Mouse (Mus musculus): ENCODE measurements around the gene Gcnt7.

The Gcnt7 gene

DNA sequence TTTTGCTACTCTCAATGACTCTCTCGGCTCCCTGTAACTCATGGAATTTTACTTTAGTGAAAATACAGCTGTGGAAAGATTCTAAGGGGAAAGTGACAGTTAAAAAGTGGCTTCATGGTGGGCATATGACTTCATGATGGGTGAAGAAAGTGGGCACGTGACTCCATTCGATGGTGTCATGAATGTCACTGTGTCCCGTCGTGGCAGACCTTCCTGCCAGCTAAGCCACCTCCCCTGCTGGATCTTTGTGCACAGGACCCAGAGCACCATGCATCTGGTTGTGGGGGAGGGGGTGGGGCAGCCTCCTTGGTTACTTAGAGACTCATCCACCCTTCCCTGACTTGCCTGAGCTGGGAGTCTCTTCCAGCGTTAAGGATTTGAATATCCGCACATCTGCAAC is 54.2 kb downstream of the Gcnt7 start:
- no peak for DNase-seq (ENCODE audit: low spot score in 2 of 2)

DNA sequence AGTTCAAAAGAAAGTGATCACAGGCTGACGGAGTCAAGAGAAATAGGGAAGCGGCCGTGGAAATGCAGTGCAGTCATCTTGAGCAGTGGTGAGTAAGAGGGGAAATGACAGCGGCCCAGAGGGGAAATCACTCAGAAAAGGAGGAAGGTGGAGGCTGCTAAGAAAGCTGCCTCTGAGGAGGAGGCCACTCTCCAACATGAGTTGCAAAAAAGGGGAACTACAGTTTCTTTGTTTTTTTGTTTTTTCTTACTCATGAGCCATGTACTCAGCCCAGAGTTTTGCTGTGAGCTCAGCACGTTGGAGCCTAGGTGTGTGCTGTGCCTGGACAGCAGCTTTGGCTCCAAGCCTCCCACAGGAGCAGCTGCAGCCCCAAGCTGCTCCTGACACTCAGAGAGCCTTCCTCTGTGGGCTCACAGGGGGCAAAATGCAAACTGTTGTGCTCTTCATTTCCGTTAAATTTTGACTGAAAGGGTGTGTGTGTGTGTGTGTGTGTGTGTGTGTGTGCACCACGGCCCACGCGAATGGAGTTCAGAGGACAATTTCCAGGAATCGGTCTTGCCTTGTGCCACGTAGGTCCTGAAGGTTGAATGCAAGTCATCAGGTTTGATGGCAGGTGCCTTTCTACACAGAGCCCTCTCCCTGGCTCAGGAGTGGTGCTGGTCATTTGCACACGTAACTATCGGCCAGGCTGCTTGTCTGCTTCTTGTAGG is 57.1 kb downstream of the Gcnt7 start:
- DNase-seq (ENCODE audit: low spot score in 2 of 2) = no peak
